Mouse (Mus musculus): ENCODE measurements around the gene Bicdl1. TPM values are rescaled to one million over a fixed set of nuclear protein-coding genes. Genes with fewer than 3 reads are reported as not detected.

The Bicdl1 gene
- polyA plus RNA-seq, 1 experiment: 2.4 TPM

DNA sequence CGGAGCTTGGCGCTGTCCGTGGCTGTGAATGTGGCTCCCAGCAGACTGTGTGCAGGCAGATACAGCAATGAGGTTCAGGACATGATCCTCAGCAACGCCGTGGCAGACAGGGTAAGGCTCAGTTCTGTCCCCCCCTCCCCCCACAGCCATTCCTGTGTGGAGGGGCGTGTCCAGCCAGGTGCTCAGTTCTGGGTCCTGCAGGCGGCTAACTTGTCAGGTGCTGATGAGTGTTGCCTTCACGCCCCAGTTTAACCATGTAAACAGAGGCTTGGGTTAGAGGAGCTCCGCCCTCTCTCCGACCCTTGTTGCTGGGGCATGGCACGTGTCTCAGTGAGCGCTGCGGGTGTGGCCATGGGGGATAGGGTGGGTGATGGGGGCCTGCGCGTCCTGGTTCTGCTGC, 111.7 kb downstream of the Bicdl1 start:
- peaks cover 45% of the 10 kb centered on the region for H3K36me3 ChIP-seq (ENCODE audit: control insufficient read depth, insufficient read depth)
- no peaks in the 10 kb centered on the region for H3K79me3 ChIP-seq (ENCODE audit: low read depth)
- H3K79me2 ChIP-seq (ENCODE audit: control insufficient read depth, insufficient read depth): no peaks in the 10 kb centered on the region
- H3K4me3 ChIP-seq (ENCODE audit: insufficient read depth, poor library complexity, severe bottlenecking): no peak overlapping the region
- no peak for TF ChIP-seq MYOD1 (IDR thresholded peaks at IDR 0.05; ENCODE audit: control insufficient read depth, insufficient read length, low read depth)
- TF ChIP-seq FOSL1 (IDR thresholded peaks at IDR 0.05; ENCODE audit: insufficient read depth, low read length, poor library complexity, severe bottlenecking): no peak
- no peak for TF ChIP-seq MYOG (IDR thresholded peaks at IDR 0.05; ENCODE audit: control insufficient read depth, extremely low read depth, insufficient read length)
- no peak for TF ChIP-seq CTCF (IDR thresholded peaks at IDR 0.05; ENCODE audit: control insufficient read depth, insufficient read depth, insufficient read length)
- no peak for TF ChIP-seq CEBPB (IDR thresholded peaks at IDR 0.05; ENCODE audit: low read depth)
- no peak for TF ChIP-seq MAX (IDR thresholded peaks at IDR 0.05)
- no peak for TF ChIP-seq USF1 (IDR thresholded peaks at IDR 0.05; ENCODE audit: low read depth)
- H3K27me3 ChIP-seq (ENCODE audit: control insufficient read depth, insufficient read depth, insufficient read length): no peaks in the 10 kb centered on the region
- no peak overlapping the region for H3ac ChIP-seq (ENCODE audit: control insufficient read depth, insufficient read length, low read depth)

DNA sequence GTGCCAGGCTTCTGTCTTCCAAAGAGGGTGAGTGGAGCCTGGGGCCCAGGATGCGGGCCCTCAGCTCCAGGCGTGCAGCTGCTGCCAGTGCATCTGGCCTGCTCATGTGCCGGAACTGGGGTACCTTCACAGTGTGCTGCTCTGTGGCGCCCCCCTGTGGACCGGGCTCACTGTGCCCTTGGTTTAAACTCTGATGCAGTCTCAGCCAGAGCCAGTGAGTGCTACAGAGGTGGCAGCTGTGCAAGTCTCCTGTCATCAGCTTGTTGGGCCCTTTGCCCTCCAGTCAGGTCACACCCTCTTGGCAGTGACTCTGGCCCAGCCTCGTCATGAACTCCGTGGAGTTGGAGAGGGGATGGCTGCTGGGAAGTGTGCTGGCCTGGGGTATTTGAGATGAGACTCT, 116.5 kb downstream of the Bicdl1 start:
- H3K4me3 ChIP-seq (ENCODE audit: insufficient read depth, poor library complexity, severe bottlenecking): no peak overlapping the region
- TF ChIP-seq CTCF (IDR thresholded peaks at IDR 0.05; ENCODE audit: control insufficient read depth, insufficient read depth, insufficient read length) (peak; percentile 16), USF1 (IDR thresholded peaks at IDR 0.05; ENCODE audit: low read depth) (no peak)
- peaks cover 81% of the 10 kb centered on the region for H3K36me3 ChIP-seq (ENCODE audit: control insufficient read depth, insufficient read depth)
- H3K79me2 ChIP-seq (ENCODE audit: control insufficient read depth, insufficient read depth): no peaks in the 10 kb centered on the region
- no peaks in the 10 kb centered on the region for H3K79me3 ChIP-seq (ENCODE audit: low read depth)
- H3ac ChIP-seq (ENCODE audit: control insufficient read depth, insufficient read length, low read depth): no peak overlapping the region
- H3K27me3 ChIP-seq (ENCODE audit: control insufficient read depth, insufficient read depth, insufficient read length): no peaks in the 10 kb centered on the region

DNA sequence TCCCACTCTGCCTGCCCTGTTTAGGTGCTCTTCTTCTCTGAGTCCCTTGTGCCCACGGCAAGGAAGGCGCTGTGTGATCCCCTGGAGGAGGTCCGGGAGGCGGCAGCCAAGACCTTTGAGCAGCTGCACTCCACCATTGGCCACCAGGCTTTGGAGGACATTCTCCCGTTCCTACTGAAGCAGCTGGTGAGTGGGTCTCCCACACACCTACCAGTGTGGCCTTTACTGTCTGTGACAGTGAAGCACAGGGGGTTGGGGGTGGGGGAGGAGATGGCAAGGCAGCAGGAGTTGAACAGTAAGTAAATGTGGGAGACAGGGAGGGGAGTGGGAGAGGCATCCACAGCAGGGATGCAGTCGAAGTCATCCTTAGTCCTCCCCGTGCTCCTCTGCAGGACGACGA, 118.1 kb downstream of the Bicdl1 start:
- H3ac ChIP-seq (ENCODE audit: control insufficient read depth, insufficient read length, low read depth): no peak overlapping the region
- TF ChIP-seq FOSL1 (IDR thresholded peaks at IDR 0.05; ENCODE audit: insufficient read depth, low read length, poor library complexity, severe bottlenecking) (no peak), CTCF (IDR thresholded peaks at IDR 0.05; ENCODE audit: control insufficient read depth, insufficient read depth, insufficient read length) (no peak), MYOD1 (IDR thresholded peaks at IDR 0.05; ENCODE audit: control insufficient read depth, insufficient read length, low read depth) (no peak), MYOG (IDR thresholded peaks at IDR 0.05; ENCODE audit: control insufficient read depth, extremely low read depth, insufficient read length) (no peak), USF1 (IDR thresholded peaks at IDR 0.05; ENCODE audit: low read depth) (no peak), MAX (IDR thresholded peaks at IDR 0.05) (no peak), CEBPB (IDR thresholded peaks at IDR 0.05; ENCODE audit: low read depth) (no peak)
- H3K4me3 ChIP-seq (ENCODE audit: insufficient read depth, poor library complexity, severe bottlenecking): no peak overlapping the region
- no peaks in the 10 kb centered on the region for H3K27me3 ChIP-seq (ENCODE audit: control insufficient read depth, insufficient read depth, insufficient read length)
- H3K79me2 ChIP-seq (ENCODE audit: control insufficient read depth, insufficient read depth): no peaks in the 10 kb centered on the region
- peaks cover 92% of the 10 kb centered on the region for H3K36me3 ChIP-seq (ENCODE audit: control insufficient read depth, insufficient read depth)
- H3K79me3 ChIP-seq (ENCODE audit: low read depth): no peaks in the 10 kb centered on the region

DNA sequence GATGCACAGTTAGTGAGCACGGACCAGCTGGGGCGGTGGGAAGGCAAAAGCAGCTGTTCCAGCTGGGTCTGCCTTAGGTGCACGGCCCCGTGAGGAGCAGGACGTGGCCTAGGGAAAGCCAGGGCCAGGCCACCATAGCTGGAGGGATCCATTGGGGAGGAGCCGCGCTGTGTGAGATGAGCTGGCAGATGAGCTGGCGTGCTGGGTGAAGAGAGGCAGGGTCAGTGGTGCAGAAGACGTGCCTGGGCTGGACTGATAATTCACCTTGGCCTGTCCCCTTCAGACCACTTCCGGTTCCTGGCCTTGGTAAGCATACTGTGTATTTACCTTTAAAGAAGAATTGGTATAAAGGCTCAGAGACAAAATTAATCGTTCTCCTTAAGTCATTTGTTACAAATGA, 119.9 kb downstream of the Bicdl1 start:
- no peak for TF ChIP-seq FOSL1 (IDR thresholded peaks at IDR 0.05; ENCODE audit: insufficient read depth, low read length, poor library complexity, severe bottlenecking)
- TF ChIP-seq CTCF (IDR thresholded peaks at IDR 0.05; ENCODE audit: control insufficient read depth, insufficient read depth, insufficient read length): no peak
- no peak for TF ChIP-seq CEBPB (IDR thresholded peaks at IDR 0.05; ENCODE audit: low read depth)
- no peak for TF ChIP-seq MAX (IDR thresholded peaks at IDR 0.05)
- TF ChIP-seq USF1 (IDR thresholded peaks at IDR 0.05; ENCODE audit: low read depth): no peak
- no peak for TF ChIP-seq MYOD1 (IDR thresholded peaks at IDR 0.05; ENCODE audit: control insufficient read depth, insufficient read length, low read depth)
- TF ChIP-seq MYOG (IDR thresholded peaks at IDR 0.05; ENCODE audit: control insufficient read depth, extremely low read depth, insufficient read length): no peak
- peaks cover 86% of the 10 kb centered on the region for H3K36me3 ChIP-seq (ENCODE audit: control insufficient read depth, insufficient read depth)
- no peak overlapping the region for H3K4me3 ChIP-seq (ENCODE audit: insufficient read depth, poor library complexity, severe bottlenecking)
- H3K79me2 ChIP-seq (ENCODE audit: control insufficient read depth, insufficient read depth): no peaks in the 10 kb centered on the region
- no peaks in the 10 kb centered on the region for H3K79me3 ChIP-seq (ENCODE audit: low read depth)
- no peaks in the 10 kb centered on the region for H3K27me3 ChIP-seq (ENCODE audit: control insufficient read depth, insufficient read depth, insufficient read length)
- no peak overlapping the region for H3ac ChIP-seq (ENCODE audit: control insufficient read depth, insufficient read length, low read depth)

DNA sequence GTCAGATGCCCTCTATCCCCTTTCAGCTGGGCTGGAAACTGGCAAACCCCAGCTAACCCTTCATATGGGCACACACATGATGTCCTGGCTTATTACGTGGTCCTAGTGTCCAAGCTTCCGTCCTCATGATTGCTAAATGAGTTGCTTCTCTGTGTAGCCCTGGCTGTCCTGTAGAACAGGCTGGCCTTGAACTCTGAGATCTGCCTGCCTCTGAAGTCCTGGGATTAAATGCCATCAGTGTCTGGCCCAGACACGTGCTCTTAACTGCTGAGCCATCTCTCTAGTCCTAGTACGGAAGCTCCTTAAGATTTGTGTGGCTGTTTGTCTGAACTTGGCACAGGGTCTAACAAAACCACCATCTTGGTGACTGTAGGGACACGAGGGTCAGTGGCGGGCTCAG, 127.9 kb downstream of the Bicdl1 start:
- TF ChIP-seq CEBPB (IDR thresholded peaks at IDR 0.05; ENCODE audit: low read depth) (no peak), USF1 (IDR thresholded peaks at IDR 0.05; ENCODE audit: low read depth) (no peak), MAX (IDR thresholded peaks at IDR 0.05) (no peak)
- Histone ChIP-seq H3ac (ENCODE audit: control insufficient read depth, insufficient read length, low read depth) (no peak overlapping the region), H3K79me2 (ENCODE audit: control insufficient read depth, insufficient read depth) (no peaks in the 10 kb centered on the region), H3K79me3 (ENCODE audit: low read depth) (no peaks in the 10 kb centered on the region), H3K4me3 (ENCODE audit: insufficient read depth, poor library complexity, severe bottlenecking) (no peak overlapping the region), H3K36me3 (ENCODE audit: control insufficient read depth, insufficient read depth) (peaks cover 68% of the 10 kb centered on the region), H3K27me3 (ENCODE audit: control insufficient read depth, insufficient read depth, insufficient read length) (no peaks in the 10 kb centered on the region)

Small RNA genes lying within 50 kb of the gene (microRNA-seq; reads per million reads assigned to microRNA genes)
- 0.20 reads per million for gene Mir7030 (ENCODE audit: borderline microRNAs expressed)

Other genes starting within 250 kb of the Bicdl1 start
- 9.2 TPM for gene Sirt4, start 246.9 kb downstream of the Bicdl1 start, polyA plus RNA-seq (2012; fragmentation: generic; extraction: Trizol)
- gene Pxn, start 224.9 kb downstream of the Bicdl1 start, polyA plus RNA-seq (2012; fragmentation: generic; extraction: Trizol): 46.8 TPM
- gene Rplp0, start 172.2 kb downstream of the Bicdl1 start, polyA plus RNA-seq (2012; fragmentation: generic; extraction: Trizol): 5,791 TPM
- 46.2 TPM for gene Gcn1l1, start 166.4 kb downstream of the Bicdl1 start, polyA plus RNA-seq (2012; fragmentation: generic; extraction: Trizol)
- 52.0 TPM for gene Rab35, start 99.7 kb downstream of the Bicdl1 start, polyA plus RNA-seq (2012; fragmentation: generic; extraction: Trizol)
- 19.9 TPM for gene Cit, start 113.7 kb upstream of the Bicdl1 start, polyA plus RNA-seq (2012; fragmentation: generic; extraction: Trizol)